Mouse (Mus musculus) layer of hippocampus, adult 2 months (tissue): Measurements from ENCODE around the gene Gm21812. TPM values are rescaled to one million over a fixed set of nuclear protein-coding genes. Genes with fewer than 3 reads are reported as not detected.
"Not testable (repeated sequence)": the region's sequence is repeated elsewhere in the genome, so short reads cannot be mapped to it uniquely, and the experiment has no call there.

Source experiments
- DNase-seq, 2 experiments: peaks; one replicate each; pipeline ENCODE4 v3.0.0; 2022; ENCODE audit warnings: low spot score in 2 of 2
- H3K27ac ChIP-seq: fragments of 200-600 bp; 2 replicates; pipeline ENCODE4 v1.8.1; 2022
- H3K4me3 ChIP-seq: fragments of 200-600 bp; 2 replicates; pipeline ENCODE4 v1.8.1; 2022; ENCODE audit warnings: mild to moderate bottlenecking
- long read RNA-seq, 2 experiments: library from polyadenylated mRNA; stranded (forward); transcript quantifications; one replicate each; pipeline ENCODE4 v2.0.0; 2021; ENCODE audit warnings: borderline mapping rate in 2 of 2
- total RNA-seq, 2 experiments: library from RNA; stranded (reverse); gene quantifications; 2 replicates each; pipeline ENCODE4 v1.2.3; 2021

Gene Gm21812
- not detected for total RNA-seq
- long read RNA-seq, experiment 1: 0 reads
- long read RNA-seq, experiment 2: 0 reads

DNA sequence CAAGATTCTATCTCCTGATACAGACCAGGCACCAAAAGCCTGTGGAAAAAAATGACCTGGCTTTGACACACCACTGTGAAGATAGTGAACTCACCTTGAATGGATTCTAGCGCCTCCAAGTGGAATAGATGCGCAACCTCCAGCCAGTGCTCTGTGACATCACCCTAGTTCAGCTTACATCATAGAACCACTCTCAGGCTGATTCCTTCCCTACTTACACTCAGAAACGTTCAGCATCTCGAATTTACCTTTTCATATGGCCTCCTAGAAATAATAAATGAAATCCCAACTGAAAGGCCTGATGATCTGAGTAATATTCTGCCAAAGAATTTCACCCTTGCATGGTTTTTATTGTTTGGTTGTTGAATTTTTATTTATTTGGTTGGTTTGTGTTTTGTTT lies at the start of gene Gm21812:
TSS of gene Gm21812 (minus strand) at position 101 of the 400 bp plus-strand sequence.
- H3K4me3 ChIP-seq, H3K27ac ChIP-seq, DNase-seq: not testable (repeated sequence)

Other genes with a start within 250 kb of the Gm21812 start
- gene Gm21292, start 213.3 kb downstream of the Gm21812 start, total RNA-seq: not detected
- gene Gm21721, start 145.0 kb downstream of the Gm21812 start, total RNA-seq: not detected
- gene Gm21874, start 69.0 kb upstream of the Gm21812 start, total RNA-seq: not detected